Mouse (Mus musculus) gastrocnemius, postnatal 4 days (tissue): Measurements from ENCODE around the gene P2rx3. TPM values are rescaled to one million over a fixed set of nuclear protein-coding genes. Genes with fewer than 3 reads are reported as not detected.

Experiments used
- DNase-seq, 2 experiments: peaks; one replicate each; pipeline ENCODE4 v3.0.0; 2021 to 2022; ENCODE audit warnings: low spot score in 2 of 2, mixed read lengths in 2 of 2
- total RNA-seq, 2 experiments: library from RNA; stranded (reverse); gene quantifications; 2 replicates each; pipeline ENCODE4 v1.2.3; 2021

P2rx3 gene
- total RNA-seq, 2 experiments from 2014 or later, result 0.60 to 0.91 TPM

DNA sequence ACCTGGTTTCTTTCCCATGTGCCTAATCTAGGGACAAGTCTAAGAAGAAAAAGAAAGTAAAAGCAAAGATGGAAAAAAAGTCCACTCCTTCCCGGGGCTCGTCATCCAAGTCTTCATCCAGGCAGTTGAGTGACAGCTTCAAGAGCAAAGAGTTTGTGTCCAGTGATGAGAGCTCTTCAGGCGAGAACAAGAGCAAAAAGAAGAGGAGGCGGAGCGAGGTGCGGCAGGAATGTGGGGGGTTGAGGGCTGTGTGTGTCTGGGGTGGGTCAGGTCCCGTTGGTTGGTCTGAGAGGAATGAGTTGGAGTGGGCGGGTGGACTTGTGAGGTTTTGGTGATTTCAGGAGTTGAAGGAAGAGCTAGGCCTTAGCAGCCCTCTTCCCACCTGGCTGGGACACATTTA, 9.0 kb upstream of the P2rx3 start:
- DNase-seq, result no peak

DNA sequence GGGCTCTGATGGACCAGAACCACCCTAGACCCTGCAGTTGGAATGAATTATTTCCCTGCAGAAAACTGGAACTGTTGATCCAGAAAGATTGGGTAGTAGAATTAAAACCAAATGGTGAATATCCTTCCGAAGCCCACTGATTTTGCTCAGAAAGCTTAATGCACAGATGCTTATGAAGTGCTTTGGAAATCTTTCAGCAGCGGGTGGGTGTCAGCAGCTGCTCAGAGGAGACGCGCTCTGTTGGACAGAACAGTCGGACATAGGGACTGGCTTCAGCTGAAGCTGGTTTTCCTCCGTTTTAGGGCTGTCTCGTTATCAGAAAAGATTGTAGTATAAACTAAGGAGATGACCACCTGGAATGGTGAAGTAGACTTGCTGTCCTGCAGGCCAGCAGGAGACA, 6.4 kb upstream of the P2rx3 start:
- DNase-seq, result no peak

DNA sequence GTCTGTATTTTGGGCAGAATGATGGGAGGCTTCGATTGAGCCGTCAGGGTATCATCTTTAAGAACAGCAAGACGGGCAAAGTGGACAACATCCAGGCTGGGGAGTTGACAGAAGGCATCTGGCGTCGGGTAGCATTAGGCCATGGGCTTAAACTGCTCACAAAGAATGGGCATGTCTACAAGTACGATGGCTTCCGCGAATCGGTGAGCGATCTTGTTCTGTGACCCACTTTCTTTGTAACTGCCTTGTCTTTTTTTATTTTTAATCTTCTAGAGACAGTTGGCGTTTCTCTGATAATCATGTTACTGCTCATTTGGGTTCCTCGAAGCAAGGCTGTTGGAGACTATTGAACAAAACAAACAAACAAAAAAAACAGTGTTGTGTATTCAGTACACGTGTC, 1.1 kb upstream of the P2rx3 start:
- DNase-seq, result no peak

DNA sequence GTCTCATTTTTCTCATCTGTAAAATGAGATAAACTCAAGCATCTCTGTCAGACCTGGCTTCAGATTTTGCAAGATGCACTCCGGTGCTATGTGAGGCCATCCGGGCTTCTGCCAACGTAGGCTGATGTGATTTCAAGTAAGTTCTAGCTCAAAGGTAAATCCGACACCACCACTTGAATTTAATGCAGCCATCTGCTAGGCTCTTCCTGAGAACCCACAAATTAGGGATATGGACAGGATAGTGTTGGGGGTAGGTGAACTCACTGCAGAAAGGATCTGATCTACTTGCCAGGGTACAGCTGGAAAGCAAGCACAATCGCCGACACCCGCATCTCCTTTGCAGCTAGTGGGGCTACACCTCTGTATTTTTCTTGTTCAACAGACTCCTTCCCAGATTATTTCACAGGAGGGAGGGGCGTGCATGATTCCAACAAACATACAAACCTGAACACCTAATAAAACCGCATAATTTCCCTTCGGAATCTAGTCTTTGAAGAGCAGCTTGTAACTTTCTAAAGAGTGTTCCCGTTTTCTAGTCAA, 685 bp downstream of the P2rx3 start:
- DNase-seq, result no peak

DNA sequence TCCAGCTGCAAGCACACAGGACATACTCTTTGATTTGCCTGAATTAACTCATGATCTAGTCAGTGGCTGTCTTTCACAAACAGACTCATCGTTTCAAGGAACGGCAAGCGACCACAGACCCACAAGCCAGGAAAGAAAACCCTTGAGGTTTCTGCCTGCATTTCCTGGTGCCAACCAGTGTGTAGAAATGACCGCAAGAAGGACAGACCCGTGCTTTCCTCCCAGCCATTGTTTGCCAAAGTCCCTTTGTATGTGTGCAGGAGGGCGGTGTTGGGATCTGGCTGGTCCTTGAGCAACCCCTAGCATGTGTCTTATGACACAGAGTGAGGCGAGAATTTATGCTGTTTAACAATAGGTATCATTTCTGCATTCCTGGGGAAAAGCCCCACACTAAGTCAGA, 3.1 kb downstream of the P2rx3 start:
- DNase-seq, result no peak

DNA sequence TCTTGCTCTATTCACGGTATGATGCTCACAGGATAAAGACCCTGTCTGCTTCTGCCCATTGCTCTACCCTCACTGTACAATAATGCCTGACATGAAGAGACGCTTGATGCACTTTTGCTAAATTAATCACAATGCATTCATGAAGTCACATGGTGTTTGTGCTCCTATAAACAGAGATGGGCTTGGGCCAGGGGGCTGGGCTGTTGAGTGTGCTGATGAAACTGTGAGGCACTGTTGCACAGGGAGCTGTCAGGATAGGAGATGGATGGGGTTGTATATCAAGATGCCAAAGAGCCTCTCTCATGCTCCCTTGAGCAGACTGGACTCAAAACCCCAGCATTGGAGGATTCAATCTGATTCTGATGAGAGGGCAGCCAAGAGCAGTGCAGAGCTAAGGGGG, 4.1 kb downstream of the P2rx3 start:
- DNase-seq, result no peak

DNA sequence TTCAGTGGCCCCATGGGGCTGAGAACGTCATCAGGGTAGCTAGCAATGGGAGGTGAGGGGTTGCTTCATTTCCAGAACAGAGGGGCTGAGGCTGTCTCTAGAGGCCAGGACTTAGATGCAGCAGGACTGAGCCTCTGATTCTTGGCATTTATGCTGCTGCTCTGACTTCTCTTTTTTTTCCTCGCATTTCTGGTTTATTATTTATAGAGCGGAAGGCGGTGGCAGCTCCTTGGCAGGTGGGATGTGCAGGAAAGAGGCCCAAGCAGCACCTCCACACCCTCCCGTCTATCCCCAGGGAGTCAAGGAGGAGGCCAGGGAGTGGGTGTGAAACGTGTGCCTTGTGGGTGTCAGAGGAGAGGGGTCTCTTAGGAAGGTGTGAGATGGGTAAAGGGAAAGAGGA, 6.3 kb downstream of the P2rx3 start:
- DNase-seq, result no peak

DNA sequence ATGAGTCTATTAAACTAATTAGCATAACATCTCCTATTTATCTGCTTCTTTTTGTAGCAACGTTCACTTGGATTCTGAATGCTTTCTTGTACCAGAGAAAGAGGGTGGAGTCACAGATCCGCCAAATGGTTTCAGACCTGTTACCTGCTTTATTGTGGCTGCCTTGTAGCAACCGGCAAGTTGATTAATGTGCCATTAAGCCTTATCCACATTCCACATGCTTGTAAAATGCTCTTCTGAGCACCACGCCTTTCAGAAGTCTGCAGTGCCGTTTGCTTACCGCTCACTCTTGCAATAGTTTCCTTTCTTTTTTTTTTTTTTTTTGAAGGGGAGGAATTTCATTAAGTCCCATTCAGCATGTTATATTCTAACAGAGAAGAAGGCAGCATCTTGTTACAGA, 7.4 kb downstream of the P2rx3 start:
- no peak for DNase-seq

DNA sequence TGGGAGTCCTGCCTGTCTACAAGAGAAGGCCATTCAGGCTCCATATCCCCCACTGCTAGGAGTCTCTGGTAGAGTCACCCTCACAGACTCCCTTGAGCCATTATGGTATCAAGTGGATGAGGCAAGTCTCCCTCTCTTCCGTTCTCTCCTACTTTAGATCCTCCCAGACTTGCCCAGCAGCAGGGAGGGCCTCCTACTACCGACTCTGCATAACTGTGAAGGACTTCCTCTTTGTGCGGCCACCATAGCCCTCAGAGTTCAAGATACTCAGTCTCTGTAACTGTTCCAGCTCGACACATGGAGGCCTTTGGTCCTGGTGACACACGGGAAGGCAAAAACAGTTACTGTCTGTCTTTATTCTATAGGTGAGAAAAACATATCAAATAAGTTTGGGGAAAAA, 10.0 kb downstream of the P2rx3 start:
- no peak for DNase-seq

DNA sequence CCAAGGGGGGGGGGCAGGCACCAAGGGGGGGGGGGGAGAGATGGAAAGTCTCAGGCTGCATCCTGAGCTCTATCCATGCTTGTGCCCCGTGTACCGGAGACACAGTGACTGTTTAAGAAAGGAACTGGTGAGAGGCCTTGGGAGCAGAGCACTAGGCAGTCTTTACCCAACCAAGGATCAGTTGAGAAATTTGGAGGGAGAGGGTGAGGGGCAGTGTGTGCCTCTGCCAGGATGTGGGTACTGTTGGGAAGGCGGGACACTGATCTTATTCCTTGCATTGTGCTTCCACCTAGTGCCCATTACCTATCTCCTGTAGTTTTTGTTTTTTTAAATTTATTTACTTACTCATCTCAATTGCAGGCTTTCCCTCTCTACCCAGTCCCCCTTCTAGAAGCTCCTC, 11.1 kb downstream of the P2rx3 start:
- DNase-seq, result no peak

DNA sequence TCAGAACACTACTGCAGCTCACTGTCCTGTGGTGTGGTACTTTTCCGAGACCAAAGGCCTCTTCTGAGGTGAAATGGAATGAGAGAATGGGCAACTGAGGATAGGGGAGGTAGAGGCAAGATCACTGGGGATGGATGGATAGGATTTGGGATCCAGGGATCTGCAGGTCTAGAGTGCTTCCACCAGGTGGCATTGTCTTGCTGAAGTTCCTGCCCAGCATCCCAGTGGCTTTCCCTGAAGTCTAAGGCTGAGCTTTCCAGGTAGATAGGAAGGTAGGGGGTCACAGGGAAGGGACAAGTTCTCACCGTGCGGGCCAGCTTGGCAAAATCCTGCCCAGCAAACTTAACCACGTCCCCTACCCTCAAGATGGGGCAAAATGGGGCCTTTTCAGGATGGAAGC, 15.2 kb downstream of the P2rx3 start:
- DNase-seq, result no peak

DNA sequence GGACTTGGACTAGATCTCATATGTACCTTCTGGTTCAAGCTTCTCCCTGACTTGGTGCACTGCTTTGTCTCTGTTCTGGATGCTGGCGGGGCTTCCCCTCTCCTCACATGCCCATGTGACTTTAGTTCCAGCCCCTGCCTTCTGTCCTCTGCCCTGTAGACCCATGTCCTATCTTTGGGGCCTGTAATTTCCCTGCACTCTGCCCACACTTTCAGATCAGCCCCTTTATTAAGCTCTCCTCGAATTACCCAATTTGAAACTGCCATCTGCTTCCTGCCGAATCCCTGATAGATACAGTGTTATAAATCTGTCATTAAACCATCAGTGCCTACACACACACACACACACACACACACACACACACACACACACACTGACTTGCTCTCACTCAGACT, 22.7 kb downstream of the P2rx3 start:
- no peak for DNase-seq

DNA sequence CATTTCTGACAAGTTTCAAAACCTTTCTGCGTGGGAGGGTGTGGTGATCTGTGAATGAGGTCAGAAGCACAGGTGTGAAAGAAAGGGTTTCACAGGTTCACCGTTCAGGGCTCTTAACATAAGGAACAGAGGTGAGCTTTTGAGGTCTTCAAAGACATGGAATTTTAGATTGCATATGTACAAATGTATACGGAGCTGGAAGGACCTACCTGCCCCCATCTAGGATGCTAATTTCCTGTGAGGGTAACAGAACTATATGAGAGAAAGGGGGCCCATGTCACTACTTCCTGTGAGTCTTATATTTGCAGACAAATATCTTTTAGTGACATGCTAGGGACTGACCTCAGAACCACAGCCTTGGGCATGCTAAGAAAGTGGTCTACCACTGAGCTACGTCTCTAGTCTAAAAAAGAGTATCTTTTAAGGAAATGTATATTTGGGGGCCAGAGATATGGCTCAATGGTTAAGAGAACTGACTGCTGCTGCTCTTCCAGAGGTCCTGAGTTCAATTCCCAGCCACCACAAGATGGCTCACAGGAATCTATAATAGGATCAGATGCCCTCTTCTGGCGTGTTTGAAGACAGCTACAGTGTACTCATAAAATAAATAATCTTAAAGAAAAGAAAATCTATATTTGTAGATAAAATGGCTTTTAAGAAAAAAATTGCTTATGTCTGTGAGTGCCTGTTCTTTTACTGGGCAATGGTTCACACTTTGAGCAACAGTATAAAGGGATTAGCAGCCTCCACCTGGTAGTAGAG, 23.3 kb downstream of the P2rx3 start:
- DNase-seq, result no peak

DNA sequence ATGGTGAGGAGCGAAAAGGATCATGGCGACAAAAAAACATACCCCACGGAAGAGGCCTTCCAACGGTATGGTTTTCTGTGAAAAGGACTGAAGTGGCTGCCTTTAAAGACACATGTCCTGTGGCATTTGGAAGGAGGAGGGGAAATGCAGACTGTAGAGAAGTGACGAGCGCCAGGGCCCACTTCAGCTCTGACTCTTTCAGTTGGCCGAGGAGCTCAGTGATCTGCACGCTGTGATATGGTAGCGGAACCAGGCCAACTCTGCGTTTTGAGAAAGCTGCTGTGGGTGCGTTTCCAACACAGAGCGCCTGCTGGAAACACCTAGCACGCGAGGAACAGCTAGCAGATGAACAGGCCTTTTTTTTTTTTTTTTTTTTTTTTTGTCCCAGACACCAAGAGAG, 24.6 kb downstream of the P2rx3 start:
- no peak for DNase-seq

DNA sequence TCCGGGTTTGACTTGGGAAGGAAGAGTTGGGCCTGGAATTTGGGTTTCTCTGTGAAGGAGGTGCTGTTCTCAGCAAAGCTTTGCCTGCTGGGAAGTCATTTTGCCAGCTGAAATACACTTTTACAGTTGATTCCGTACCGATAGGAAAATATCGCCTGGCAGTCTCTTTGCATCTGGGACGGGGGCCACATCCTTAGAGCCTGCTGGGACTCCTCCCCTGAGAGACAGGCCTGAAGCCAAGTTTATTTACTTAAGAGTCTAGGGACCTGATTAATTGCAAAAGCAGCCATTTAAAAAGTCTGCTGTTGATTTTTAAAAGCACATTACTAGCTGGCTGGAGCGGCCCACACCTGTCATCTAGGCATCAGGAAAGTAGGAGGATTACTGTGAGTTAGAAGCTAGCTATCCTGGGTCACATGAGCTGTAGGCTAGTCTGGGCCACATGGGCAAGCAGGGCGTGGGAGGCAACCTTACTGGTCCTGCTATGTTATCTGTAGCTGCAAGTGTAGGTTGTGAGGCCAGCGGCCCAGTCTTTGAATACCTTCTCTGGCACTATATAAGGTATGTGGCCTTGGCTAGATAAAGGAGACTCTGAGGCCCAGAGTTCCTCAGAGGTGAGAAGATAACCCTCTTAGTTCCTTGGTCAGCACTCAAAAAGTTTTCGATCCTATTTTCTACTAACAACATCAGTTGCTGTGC, 25.2 kb downstream of the P2rx3 start:
- DNase-seq, result no peak

DNA sequence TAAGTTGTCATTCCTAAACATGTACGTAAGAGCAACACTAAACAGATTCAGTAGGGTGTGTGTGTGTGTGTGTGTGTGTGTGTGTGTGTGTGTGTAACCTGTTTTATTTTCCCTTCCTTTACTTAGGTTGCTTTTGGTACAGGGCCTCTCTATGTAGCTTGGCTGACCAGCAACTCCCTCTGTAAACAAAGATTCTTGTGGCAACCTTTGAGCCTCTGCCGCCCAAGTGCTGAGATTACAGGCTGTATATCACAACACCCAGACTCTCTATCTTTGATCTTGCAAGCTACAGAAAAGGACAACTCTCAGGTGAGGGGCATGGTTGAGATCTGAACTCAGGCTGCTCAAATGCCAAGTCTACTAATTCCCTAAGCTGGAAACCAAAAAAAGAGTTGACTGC, 28.1 kb downstream of the P2rx3 start:
- DNase-seq, result no peak

DNA sequence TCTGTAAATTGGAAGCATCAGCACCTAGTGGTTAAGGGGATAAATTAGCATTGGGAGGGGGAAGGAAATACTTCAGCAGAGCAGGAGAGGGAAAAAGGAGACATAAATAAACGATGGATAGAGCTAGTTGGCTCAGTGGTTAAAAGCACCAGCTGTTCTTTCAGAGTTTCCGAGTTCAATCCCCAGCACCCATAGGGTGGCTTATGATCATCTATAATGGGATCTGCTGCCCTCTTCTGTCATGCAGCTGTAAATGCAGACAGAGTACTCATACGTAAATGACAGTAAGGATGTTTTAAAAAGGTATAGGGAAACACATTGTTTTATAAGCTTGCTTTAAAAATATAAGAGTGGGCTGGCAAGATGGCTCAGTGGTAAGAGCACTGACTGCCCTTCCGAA, 29.5 kb downstream of the P2rx3 start:
- no peak for DNase-seq

DNA sequence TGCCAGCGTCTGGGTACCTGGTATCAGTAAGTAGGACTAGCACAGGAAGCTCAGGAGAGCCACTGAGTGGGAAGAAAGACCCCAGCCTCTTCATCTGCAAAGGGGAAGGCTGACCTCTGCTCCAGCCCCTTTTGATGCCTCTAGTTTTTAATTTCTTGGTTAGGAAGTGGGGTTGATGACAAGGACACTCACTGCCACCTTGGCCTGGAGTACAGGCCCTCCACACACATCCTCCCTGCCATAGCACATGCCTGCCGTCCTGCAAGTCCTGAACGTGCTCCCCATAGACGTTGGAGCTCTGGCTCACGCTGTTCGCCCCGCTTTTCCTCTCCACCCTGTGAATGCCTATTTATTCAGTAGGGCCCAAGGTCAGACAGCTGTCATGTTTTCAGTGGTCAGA, 30.7 kb downstream of the P2rx3 start:
- DNase-seq, result no peak

DNA sequence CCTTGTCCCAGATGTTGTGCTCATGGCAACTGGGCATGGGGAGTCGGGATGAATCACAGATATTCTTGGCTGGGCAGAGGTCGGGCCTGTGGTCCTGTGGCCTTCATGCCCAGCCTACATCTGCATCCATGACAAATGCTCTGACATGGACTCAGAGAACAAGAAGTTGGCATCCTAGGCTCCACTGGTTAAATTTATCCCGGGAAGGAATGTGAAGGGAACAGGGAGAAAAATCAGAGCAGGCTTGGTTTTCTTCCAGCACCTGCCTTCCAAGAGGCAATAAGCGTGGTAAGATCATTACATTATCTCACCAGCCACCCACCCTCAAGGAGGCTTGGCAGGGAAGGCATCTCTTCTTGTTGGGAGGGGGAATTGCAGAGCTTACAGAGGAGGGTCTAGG, 32.9 kb downstream of the P2rx3 start:
- DNase-seq, result no peak

DNA sequence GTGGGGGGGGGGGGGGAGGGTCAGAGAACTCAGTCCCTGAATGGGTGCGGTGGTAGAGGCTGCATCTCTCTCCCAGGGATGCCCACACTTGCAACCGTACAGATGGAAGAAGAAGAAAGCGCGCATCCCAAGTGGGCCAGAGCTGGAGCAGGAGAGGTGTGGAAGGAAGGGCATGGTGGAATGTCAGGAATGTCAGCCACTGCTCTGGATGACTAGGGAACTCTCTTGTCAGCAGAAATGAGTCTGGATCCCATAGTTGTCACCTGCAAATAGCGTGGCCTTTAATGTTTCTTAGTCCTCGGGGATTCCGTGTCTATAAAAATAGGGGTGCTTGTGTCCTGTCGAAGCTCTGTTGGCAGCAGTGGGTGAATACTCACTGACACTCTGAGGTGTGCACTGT, 34.7 kb downstream of the P2rx3 start:
- no peak for DNase-seq

DNA sequence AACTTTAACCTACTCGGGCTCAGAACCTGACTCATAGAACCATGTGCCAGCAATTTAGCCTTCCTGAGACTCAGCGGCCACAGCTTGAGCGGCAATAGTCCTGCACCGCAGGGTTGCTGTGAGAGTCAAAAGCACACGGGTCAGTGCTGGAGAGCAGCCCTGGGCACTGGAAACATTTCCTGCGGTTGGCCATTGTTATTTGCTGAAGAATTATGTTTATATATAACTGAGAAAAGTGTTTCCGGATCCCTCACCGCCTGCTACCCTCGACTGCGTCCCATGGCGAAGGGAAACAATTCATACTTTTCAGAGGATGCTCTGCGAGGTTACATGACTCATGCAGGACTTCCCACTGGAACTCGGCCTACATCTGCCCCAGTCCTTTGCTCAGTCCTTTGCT, 35.8 kb downstream of the P2rx3 start:
- no peak for DNase-seq

DNA sequence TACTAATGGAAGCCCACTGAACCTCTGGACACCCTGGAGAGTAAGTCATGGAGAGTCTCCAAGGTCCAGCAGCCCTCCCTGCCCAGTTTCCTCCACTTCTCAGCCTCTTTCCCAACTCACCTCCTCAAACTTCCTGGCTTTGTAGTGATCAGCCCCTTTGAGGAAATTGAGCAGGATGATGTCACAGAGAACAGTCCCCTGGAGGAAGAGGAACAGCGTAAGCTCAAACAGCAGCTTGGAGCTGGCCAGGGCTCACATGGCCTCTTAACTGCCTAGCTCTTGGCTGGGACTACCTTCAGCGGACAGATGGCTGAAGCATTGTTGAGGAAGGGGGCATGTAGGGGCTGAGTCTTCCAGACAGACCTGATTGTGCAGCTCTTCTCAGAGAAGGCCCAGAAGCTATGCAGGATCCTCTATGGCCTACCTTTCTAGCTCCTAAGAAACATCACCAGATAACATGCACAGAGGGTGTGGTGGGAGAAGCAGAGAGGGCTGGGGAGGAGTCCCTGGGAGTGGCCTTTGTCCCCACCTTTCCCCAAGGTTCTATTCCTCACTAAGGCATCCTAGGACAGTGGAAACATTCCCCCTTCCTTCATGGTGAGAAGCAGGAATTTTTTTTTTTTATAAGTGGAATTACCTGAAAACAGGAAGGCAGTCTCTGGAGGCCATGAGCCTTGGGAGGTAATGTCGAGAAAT, 37.6 kb downstream of the P2rx3 start:
- DNase-seq, result no peak
